Mouse (Mus musculus) megakaryocyte, embryonic 14.5 days (primary cell): ENCODE measurements around the gene Adam15. TPM values are rescaled to one million over a fixed set of nuclear protein-coding genes. Genes with fewer than 3 reads are reported as not detected.

Source experiments
- H3K27me3 ChIP-seq: replicated peaks from 2 replicates; pipeline ENCODE3; 2012; ENCODE audit warnings: inconsistent platforms
- H3K36me3 ChIP-seq: replicated peaks from 2 replicates; pipeline ENCODE3; 2012; ENCODE audit warnings: low read length, inconsistent platforms, mixed read lengths
- H3K4me1 ChIP-seq: 2 replicates; pipeline ENCODE4 v1.6.1; 2012; ENCODE audit warnings: inconsistent platforms
- H3K4me3 ChIP-seq: replicated peaks from 2 replicates; pipeline ENCODE3; 2012; ENCODE audit warnings: moderate library complexity, mild to moderate bottlenecking, inconsistent platforms
- H3K9me3 ChIP-seq: 2 replicates; pipeline ENCODE4 v1.6.1; 2012; ENCODE audit warnings: inconsistent platforms
- FLI1 ChIP-seq: IDR thresholded peaks from 2 replicates; pipeline ENCODE4 v1.6.1; 2012; ENCODE audit warnings: low read length, inconsistent platforms, mixed read lengths
- GATA1 ChIP-seq: IDR thresholded peaks from 3 replicates; pipeline ENCODE4 v1.6.1; 2012; ENCODE audit warnings: mixed read lengths, low read length, inconsistent platforms, borderline replicate concordance
- polyA plus RNA-seq: library from polyadenylated mRNA; stranded (reverse); fragments of >175 nt; gene quantifications from 2 replicates; pipeline ENCODE4 v1.2.3, GENCODE M21; 2012; ENCODE audit warnings: low replicate concordance; ENCODE audit not compliant: insufficient read depth

Adam15 gene
- polyA plus RNA-seq, 1 experiment: 135 TPM

GRCm38 (mm10) chr3:89390699-89391662, 41.2 kb upstream of the Adam15 start:
- no peak for TF ChIP-seq GATA1
- TF ChIP-seq FLI1: no peak
- H3K27me3 ChIP-seq: peaks cover 2% of the 10 kb centered on the region
- H3K36me3 ChIP-seq: peaks cover 38% of the 10 kb centered on the region
- H3K4me3 ChIP-seq: peak overlapping the region; percentile 97
- no peaks in the 10 kb centered on the region for H3K9me3 ChIP-seq
- peaks cover 72% of the 10 kb centered on the region for H3K4me1 ChIP-seq

- no peaks in the 10 kb centered on the region for H3K9me3 ChIP-seq
- H3K27me3 ChIP-seq: peaks cover 2% of the 10 kb centered on the region
- no peak for TF ChIP-seq GATA1
- TF ChIP-seq FLI1: no peak
- H3K4me3 ChIP-seq: peak overlapping the region; percentile 69
- H3K36me3 ChIP-seq: peaks cover 46% of the 10 kb centered on the region
- H3K4me1 ChIP-seq: peaks cover 74% of the 10 kb centered on the region
These were observed 40.3 kb upstream of the Adam15 start for GRCm38 (mm10) chr3:89390111-89390515.

- Histone ChIP-seq H3K27me3 (peaks cover 3% of the 10 kb centered on the region), H3K4me3 (peak overlapping the region; percentile 75), H3K9me3 (no peaks in the 10 kb centered on the region), H3K36me3 (peaks cover 53% of the 10 kb centered on the region), H3K4me1 (peaks cover 82% of the 10 kb centered on the region)
- no peak for TF ChIP-seq FLI1
- no peak for TF ChIP-seq GATA1
These were observed 39.3 kb upstream of the Adam15 start for GRCm38 (mm10) chr3:89388901-89389740.

GRCm38 (mm10) chr3:89388134-89388881, 38.5 kb upstream of the Adam15 start:
- Histone ChIP-seq H3K27me3 (peaks cover 5% of the 10 kb centered on the region), H3K9me3 (no peaks in the 10 kb centered on the region), H3K4me3 (peak overlapping the region; percentile 77), H3K4me1 (peaks cover 90% of the 10 kb centered on the region), H3K36me3 (peaks cover 61% of the 10 kb centered on the region)
- no peak for TF ChIP-seq GATA1
- TF ChIP-seq FLI1: no peak

GRCm38 (mm10) chr3:89387632-89388031, 37.8 kb upstream of the Adam15 start:
- peaks cover 91% of the 10 kb centered on the region for H3K4me1 ChIP-seq
- peak overlapping the region; percentile 71 for H3K4me3 ChIP-seq

GRCm38 (mm10) chr3:89386438-89387420, 36.9 kb upstream of the Adam15 start:
- Histone ChIP-seq H3K9me3 (no peaks in the 10 kb centered on the region), H3K36me3 (peaks cover 77% of the 10 kb centered on the region), H3K27me3 (peaks cover 5% of the 10 kb centered on the region), H3K4me1 (peaks cover 91% of the 10 kb centered on the region), H3K4me3 (peak overlapping the region; percentile 46)
- TF ChIP-seq FLI1 (no peak), GATA1 (no peak)

More at GRCm38 (mm10) chr3:89387632-89388031, 37.8 kb upstream of the Adam15 start:
- H3K9me3 ChIP-seq: no peaks in the 10 kb centered on the region
- peaks cover 5% of the 10 kb centered on the region for H3K27me3 ChIP-seq
- H3K36me3 ChIP-seq: peaks cover 68% of the 10 kb centered on the region
- TF ChIP-seq FLI1 (no peak), GATA1 (no peak)

GRCm38 (mm10) chr3:89385451-89385850, 35.7 kb upstream of the Adam15 start:
- Histone ChIP-seq H3K9me3 (no peaks in the 10 kb centered on the region), H3K4me1 (peaks cover 78% of the 10 kb centered on the region)

GRCm38 (mm10) chr3:89384331-89385076, 34.7 kb upstream of the Adam15 start:
- Histone ChIP-seq H3K36me3 (peaks cover 90% of the 10 kb centered on the region), H3K4me1 (peaks cover 70% of the 10 kb centered on the region), H3K9me3 (no peaks in the 10 kb centered on the region), H3K27me3 (peaks cover 5% of the 10 kb centered on the region), H3K4me3 (peak overlapping the region; percentile 28)
- TF ChIP-seq GATA1 (no peak), FLI1 (no peak)

More at GRCm38 (mm10) chr3:89385451-89385850, 35.7 kb upstream of the Adam15 start:
- Histone ChIP-seq H3K4me3 (peak overlapping the region; percentile 82), H3K27me3 (peaks cover 5% of the 10 kb centered on the region), H3K36me3 (peaks cover 89% of the 10 kb centered on the region)
- no peak for TF ChIP-seq GATA1
- TF ChIP-seq FLI1: no peak
